Mouse (Mus musculus): Measurements from ENCODE around the gene Ttc28. TPM values are rescaled to one million over a fixed set of nuclear protein-coding genes. Genes with fewer than 3 reads are reported as not detected.

Ttc28 gene
- polyA plus RNA-seq, 1 experiment: 6.8 TPM

- no peaks in the 10 kb centered on the region for H3K36me3 ChIP-seq (ENCODE audit: control insufficient read depth, insufficient read depth, low read length)
- TF ChIP-seq CTCF (IDR thresholded peaks at IDR 0.05; ENCODE audit: extremely low read depth, insufficient read depth, insufficient read length, insufficient replicate concordance) (no peak), POLR2A (IDR thresholded peaks at IDR 0.05; ENCODE audit: low read depth, low read length) (no peak)
- no peak for DNase-seq (ENCODE audit: low read depth in 1 of 2, low spot score in 2 of 2)
- H3K27ac ChIP-seq (ENCODE audit: insufficient read depth, low read length): no peak overlapping the region
- no peak overlapping the region for H3K4me3 ChIP-seq (ENCODE audit: extremely low read depth, insufficient read depth, insufficient read length)
- H3K4me1 ChIP-seq (ENCODE audit: control insufficient read depth, insufficient read depth, insufficient read length): no peaks in the 10 kb centered on the region
- no peaks in the 10 kb centered on the region for H3K27me3 ChIP-seq (ENCODE audit: control insufficient read depth, insufficient read depth, low read length)
- 86% methylated on average over 2 of the region's 2 CpGs for WGBS
Observed at GRCm38 (mm10) chr5:111268852-111269251, 389.2 kb downstream of the Ttc28 start.

- H3K4me1 ChIP-seq (ENCODE audit: control insufficient read depth, insufficient read depth, insufficient read length): no peaks in the 10 kb centered on the region
- no peak for TF ChIP-seq POLR2A (IDR thresholded peaks at IDR 0.05; ENCODE audit: low read depth, low read length)
- peak; percentile 91; the same call in 1 of the 2 replicates for TF ChIP-seq CTCF (IDR thresholded peaks at IDR 0.05; ENCODE audit: extremely low read depth, insufficient read depth, insufficient read length, insufficient replicate concordance)
- peak; percentile 23 to 58 for DNase-seq (ENCODE audit: low read depth in 1 of 2, low spot score in 2 of 2)
- H3K27me3 ChIP-seq (ENCODE audit: control insufficient read depth, insufficient read depth, low read length): no peaks in the 10 kb centered on the region
- no peak overlapping the region for H3K4me3 ChIP-seq (ENCODE audit: extremely low read depth, insufficient read depth, insufficient read length)
- 79% methylated on average over 6 of the region's 6 CpGs for WGBS
- no peak overlapping the region for H3K27ac ChIP-seq (ENCODE audit: insufficient read depth, low read length)
- no peaks in the 10 kb centered on the region for H3K36me3 ChIP-seq (ENCODE audit: control insufficient read depth, insufficient read depth, low read length)
Observed at GRCm38 (mm10) chr5:111269613-111270205, 390.1 kb downstream of the Ttc28 start.

DNA sequence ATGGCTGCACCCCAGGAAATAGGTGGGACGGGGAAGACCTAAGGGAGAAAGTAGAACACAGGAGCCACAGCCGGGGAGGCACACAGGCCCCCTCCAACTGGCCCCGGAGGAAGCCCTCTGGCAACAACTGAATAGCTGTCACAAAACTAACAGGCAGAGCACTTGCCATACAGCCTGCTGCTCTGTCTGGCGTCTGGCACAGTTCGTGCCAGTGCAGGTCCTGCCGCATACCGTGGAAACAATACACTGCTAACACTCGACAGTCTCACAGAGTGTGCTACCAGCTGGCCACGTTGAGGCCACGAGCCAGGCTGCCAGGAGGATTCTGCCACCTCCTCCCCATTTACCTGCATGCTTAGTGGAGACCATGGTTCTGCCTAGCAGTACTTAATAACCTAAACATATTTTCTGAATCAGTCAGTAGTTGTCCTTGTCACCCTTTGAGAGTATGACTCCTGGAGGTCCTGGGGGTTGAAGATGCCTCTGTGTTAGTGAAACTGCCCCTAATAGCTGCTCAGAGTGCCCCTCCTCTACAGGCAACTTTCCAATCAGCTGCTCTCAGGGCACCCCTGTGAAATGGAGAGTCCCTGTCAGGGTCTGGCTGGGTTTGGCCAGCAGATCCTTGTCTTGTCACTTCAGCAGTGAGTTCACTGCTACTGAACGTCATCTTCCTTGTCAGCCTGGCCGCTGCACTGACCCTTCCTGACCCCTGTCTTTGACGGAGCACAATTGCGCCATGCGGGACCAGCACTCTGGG, 390.8 kb downstream of the Ttc28 start:
- TF ChIP-seq POLR2A (IDR thresholded peaks at IDR 0.05; ENCODE audit: low read depth, low read length) (no peak), CTCF (IDR thresholded peaks at IDR 0.05; ENCODE audit: extremely low read depth, insufficient read depth, insufficient read length, insufficient replicate concordance) (no peak)
- Histone ChIP-seq H3K36me3 (ENCODE audit: control insufficient read depth, insufficient read depth, low read length) (no peaks in the 10 kb centered on the region), H3K4me3 (ENCODE audit: extremely low read depth, insufficient read depth, insufficient read length) (no peak overlapping the region), H3K27ac (ENCODE audit: insufficient read depth, low read length) (no peak overlapping the region), H3K4me1 (ENCODE audit: control insufficient read depth, insufficient read depth, insufficient read length) (no peaks in the 10 kb centered on the region), H3K27me3 (ENCODE audit: control insufficient read depth, insufficient read depth, low read length) (no peaks in the 10 kb centered on the region)
- no peak for DNase-seq (ENCODE audit: low read depth in 1 of 2, low spot score in 2 of 2)
- WGBS: 85% methylated on average over 15 of the region's 15 CpGs

- H3K27me3 ChIP-seq (ENCODE audit: control insufficient read depth, insufficient read depth, low read length): no peaks in the 10 kb centered on the region
- no peak overlapping the region for H3K4me3 ChIP-seq (ENCODE audit: extremely low read depth, insufficient read depth, insufficient read length)
- peak in 1 of 2 experiments; percentile 66 for DNase-seq (ENCODE audit: low read depth in 1 of 2, low spot score in 2 of 2)
- no peak overlapping the region for H3K27ac ChIP-seq (ENCODE audit: insufficient read depth, low read length)
- no peaks in the 10 kb centered on the region; the same call in 1 of the 2 replicates for H3K36me3 ChIP-seq (ENCODE audit: control insufficient read depth, insufficient read depth, low read length)
- 39% methylated on average over 10 of the region's 10 CpGs for WGBS
- no peaks in the 10 kb centered on the region; the same call in 1 of the 2 replicates for H3K4me1 ChIP-seq (ENCODE audit: control insufficient read depth, insufficient read depth, insufficient read length)
- no peak for TF ChIP-seq POLR2A (IDR thresholded peaks at IDR 0.05; ENCODE audit: low read depth, low read length)
- TF ChIP-seq CTCF (IDR thresholded peaks at IDR 0.05; ENCODE audit: extremely low read depth, insufficient read depth, insufficient read length, insufficient replicate concordance): peak; percentile 86; the same call in 1 of the 2 replicates
Observed at GRCm38 (mm10) chr5:111273589-111273988, 394.0 kb downstream of the Ttc28 start.

DNA sequence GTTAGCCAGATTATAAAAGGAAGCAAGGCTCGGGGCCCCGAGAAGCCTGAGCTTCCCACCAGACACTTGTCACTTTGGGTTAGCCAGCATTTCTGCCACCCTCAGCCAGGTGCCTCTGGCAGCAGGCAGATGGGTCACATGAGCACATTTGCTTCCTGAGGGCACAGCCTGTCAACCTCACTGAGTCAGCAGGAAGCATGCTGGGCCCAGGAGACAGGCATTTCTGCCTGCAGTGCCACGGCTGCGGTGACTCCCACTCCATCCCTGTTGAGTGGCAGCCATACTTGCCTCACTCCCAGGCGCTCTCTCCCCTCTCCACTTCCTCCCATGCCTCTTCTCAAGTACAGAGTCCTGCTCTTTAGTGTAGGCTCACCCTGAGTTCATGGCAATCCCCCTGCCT, 395.3 kb downstream of the Ttc28 start:
- no peaks in the 10 kb centered on the region; the same call in 1 of the 2 replicates for H3K4me1 ChIP-seq (ENCODE audit: control insufficient read depth, insufficient read depth, insufficient read length)
- WGBS: 11% methylated on average over 5 of the region's 5 CpGs
- no peak overlapping the region for H3K27ac ChIP-seq (ENCODE audit: insufficient read depth, low read length)
- no peak overlapping the region for H3K4me3 ChIP-seq (ENCODE audit: extremely low read depth, insufficient read depth, insufficient read length)
- H3K36me3 ChIP-seq (ENCODE audit: control insufficient read depth, insufficient read depth, low read length): no peaks in the 10 kb centered on the region; the same call in 1 of the 2 replicates
- TF ChIP-seq POLR2A (IDR thresholded peaks at IDR 0.05; ENCODE audit: low read depth, low read length): no peak
- no peak for TF ChIP-seq CTCF (IDR thresholded peaks at IDR 0.05; ENCODE audit: extremely low read depth, insufficient read depth, insufficient read length, insufficient replicate concordance)
- no peaks in the 10 kb centered on the region for H3K27me3 ChIP-seq (ENCODE audit: control insufficient read depth, insufficient read depth, low read length)
- no peak for DNase-seq (ENCODE audit: low read depth in 1 of 2, low spot score in 2 of 2)

GRCm38 (mm10) chr5:111284420-111285175, 405.0 kb downstream of the Ttc28 start:
- TF ChIP-seq POLR2A (IDR thresholded peaks at IDR 0.05; ENCODE audit: low read depth, low read length) (no peak), CTCF (IDR thresholded peaks at IDR 0.05; ENCODE audit: extremely low read depth, insufficient read depth, insufficient read length, insufficient replicate concordance) (no peak)
- Histone ChIP-seq H3K36me3 (ENCODE audit: control insufficient read depth, insufficient read depth, low read length) (peaks cover 4% of the 10 kb centered on the region; the same call in 1 of the 2 replicates), H3K4me3 (ENCODE audit: extremely low read depth, insufficient read depth, insufficient read length) (no peak overlapping the region), H3K27ac (ENCODE audit: insufficient read depth, low read length) (no peak overlapping the region), H3K27me3 (ENCODE audit: control insufficient read depth, insufficient read depth, low read length) (no peaks in the 10 kb centered on the region), H3K4me1 (ENCODE audit: control insufficient read depth, insufficient read depth, insufficient read length) (no peaks in the 10 kb centered on the region)
- DNase-seq (ENCODE audit: low read depth in 1 of 2, low spot score in 2 of 2): no peak
- 92% methylated on average over 19 of the region's 19 CpGs for WGBS

Data from spleen, adult 2 months (tissue).